Mouse (Mus musculus) embryonic fibroblast, embryonic 13.5 days (primary cell): ENCODE data around the gene Trappc2l.

Experiments
- CTCF ChIP-seq: IDR thresholded peaks from 2 replicates; pipeline ENCODE4 v1.5.1; 2011; ENCODE audit warnings: mild to moderate bottlenecking, control low read depth, low read length, moderate library complexity, borderline replicate concordance; ENCODE audit not compliant: insufficient read depth
- POLR2A ChIP-seq: IDR thresholded peaks from 2 replicates; pipeline ENCODE4 v1.6.1; 2011; ENCODE audit warnings: low read depth, mild to moderate bottlenecking, control low read depth, low read length, moderate library complexity

DNA sequence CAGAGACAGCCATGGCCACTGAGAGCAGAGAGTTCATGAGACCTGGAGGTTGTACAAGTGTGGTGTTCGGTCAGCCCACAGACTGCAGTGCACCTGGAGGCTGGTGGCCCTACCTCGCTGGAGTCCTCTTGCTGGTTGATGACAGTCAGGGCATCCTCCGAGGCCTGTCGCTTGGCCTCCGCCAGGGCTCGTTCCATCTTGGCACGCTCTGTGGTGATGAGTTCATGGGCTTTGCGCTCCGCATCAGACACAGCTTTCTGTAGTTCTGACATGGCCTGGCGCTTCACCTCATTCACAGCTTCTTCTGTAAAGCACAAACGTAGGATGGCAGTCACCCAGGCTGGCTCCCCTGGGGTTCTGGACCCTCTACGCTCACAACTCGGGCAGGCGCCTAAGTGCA lies 21.8 kb downstream of the Trappc2l start:
- no peak for TF ChIP-seq CTCF
- TF ChIP-seq POLR2A = no peak
